Mouse (Mus musculus) layer of hippocampus, adult 2 months (tissue): Measurements from ENCODE around the gene Cfi. TPM values are rescaled to one million over a fixed set of nuclear protein-coding genes. Genes with fewer than 3 reads are reported as not detected.

Experiments used
- DNase-seq, 2 experiments: peaks; one replicate each; pipeline ENCODE4 v3.0.0; 2022; ENCODE audit warnings: low spot score in 2 of 2
- H3K27ac ChIP-seq: fragments of 200-600 bp; 2 replicates; pipeline ENCODE4 v1.8.1; 2022
- H3K4me3 ChIP-seq: fragments of 200-600 bp; 2 replicates; pipeline ENCODE4 v1.8.1; 2022; ENCODE audit warnings: mild to moderate bottlenecking
- CTCF ChIP-seq: fragments of 200-600 bp; conservative IDR thresholded peaks from 2 replicates; pipeline ENCODE4 v1.8.1; 2022; ENCODE audit warnings: antibody characterized with exemption, mild to moderate bottlenecking, moderate library complexity
- total RNA-seq, 2 experiments: library from RNA; stranded (reverse); gene quantifications; 2 replicates each; pipeline ENCODE4 v1.2.3; 2021

Cfi gene
- total RNA-seq, 2 experiments from 2014 or later, result not detected

DNA sequence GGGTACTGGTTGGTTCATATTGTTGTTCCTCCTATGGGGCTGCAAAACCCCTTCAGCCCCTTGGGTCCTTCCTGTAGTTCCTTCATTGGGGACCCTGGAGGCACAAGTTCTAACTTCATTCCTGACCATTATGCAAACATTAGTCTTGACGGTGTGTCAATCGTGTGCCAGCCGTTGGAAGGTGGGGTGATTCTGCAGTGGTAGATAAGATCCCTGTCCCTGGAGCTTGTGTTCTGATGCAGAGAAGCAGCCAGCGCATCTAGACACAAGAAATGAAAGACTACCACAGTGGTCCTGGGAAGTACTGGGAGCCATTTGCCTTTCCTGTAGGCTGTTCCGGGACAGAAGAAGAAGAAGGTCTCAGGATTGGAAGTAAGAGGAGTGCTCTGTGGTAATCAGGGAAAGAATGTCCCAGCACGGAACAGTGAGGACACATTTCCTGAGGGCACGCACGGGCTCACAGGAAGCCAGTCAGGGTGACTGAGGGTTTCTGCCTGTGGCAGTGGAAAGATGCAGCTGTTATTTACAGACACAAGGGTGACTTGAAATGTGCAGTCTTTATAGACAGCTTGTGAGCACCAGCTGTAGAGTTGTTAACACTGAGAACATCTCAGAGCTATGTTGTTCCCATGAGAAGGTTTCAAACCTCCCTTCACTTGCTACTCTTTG lies 45.4 kb downstream of the Cfi start:
- Histone ChIP-seq H3K4me3 (no peak overlapping the region), H3K27ac (no peak overlapping the region)
- no peak for DNase-seq
- no peak for TF ChIP-seq CTCF

DNA sequence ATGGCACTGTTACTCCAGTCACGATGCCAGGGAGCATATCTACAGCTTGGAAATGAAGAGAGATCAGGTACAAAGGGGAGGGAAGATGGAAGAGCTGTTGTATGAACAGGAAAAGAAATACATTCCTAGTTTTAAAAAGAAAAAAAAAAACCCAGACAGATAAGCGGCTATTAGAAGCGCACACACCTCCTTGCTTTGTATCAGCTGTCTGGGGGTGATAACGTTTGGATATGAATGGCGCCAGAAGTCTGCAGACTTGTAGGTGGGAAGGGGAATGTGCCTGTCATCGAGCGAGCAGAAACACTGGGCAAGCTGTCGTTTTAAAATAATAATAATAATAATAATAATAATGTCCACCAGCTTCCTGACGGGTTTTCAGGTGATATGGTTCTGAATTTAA lies 49.9 kb downstream of the Cfi start:
- DNase-seq, result no peak
- Histone ChIP-seq H3K27ac (no peak overlapping the region), H3K4me3 (no peak overlapping the region)
- TF ChIP-seq CTCF, result no peak

DNA sequence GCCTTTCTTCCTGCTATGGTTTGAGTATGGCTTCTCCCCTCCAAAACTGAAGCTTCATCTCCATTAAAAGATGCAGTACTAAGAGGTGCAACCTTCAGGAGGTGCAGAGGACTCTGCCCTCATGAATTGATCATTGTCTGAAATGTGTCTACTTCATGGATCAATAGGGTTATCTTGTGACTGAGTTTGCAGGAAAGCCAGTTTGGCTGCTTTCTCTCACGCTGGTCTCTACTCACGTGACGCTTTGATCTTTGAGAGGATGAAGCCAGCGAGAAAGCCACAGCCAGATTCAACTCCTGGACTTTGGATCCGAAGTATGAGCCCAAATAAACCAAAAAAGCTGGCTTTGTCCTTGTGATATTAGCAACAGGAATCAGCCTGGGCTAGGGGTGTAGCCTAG lies 50.7 kb downstream of the Cfi start:
- DNase-seq, result no peak
- Histone ChIP-seq H3K4me3 (no peak overlapping the region), H3K27ac (no peak overlapping the region)
- TF ChIP-seq CTCF, result no peak

GRCm38 (mm10) chr3:129887779-129888517 lies 52.3 kb downstream of the Cfi start:
- TF ChIP-seq CTCF, result no peak
- H3K4me3 ChIP-seq, result no peak overlapping the region
- no peak overlapping the region for H3K27ac ChIP-seq
- no peak for DNase-seq

GRCm38 (mm10) chr3:129892003-129892402 lies 56.3 kb downstream of the Cfi start:
- TF ChIP-seq CTCF, result no peak
- Histone ChIP-seq H3K4me3 (no peak overlapping the region), H3K27ac (no peak overlapping the region)
- DNase-seq, result no peak

GRCm38 (mm10) chr3:129893143-129893542 lies 57.5 kb downstream of the Cfi start:
- no peak overlapping the region for H3K27ac ChIP-seq
- DNase-seq, result no peak
- TF ChIP-seq CTCF, result no peak
- H3K4me3 ChIP-seq, result no peak overlapping the region

GRCm38 (mm10) chr3:129896591-129896990 lies 60.9 kb downstream of the Cfi start:
- no peak for TF ChIP-seq CTCF
- DNase-seq, result no peak
- Histone ChIP-seq H3K27ac (no peak overlapping the region), H3K4me3 (no peak overlapping the region)

DNA sequence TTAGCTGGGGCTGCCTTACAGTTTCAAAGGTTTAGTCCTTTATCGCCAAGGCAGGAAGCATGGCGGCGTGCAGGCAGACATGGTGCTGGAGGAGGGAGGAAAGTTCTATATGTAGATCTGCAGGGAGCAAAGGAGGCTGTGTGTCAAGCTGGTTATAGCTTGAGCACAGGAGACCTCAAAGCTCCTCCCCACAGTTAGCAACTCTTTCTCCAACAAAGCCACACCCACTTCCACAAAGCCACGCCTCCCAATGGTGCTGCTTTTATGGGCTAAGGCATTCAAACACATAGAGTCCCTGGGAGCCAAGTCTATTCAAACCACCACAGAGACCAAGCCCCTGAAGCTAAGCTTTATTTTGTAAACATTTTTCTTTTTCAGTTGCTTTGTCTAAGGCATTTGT lies 63.2 kb downstream of the Cfi start:
- no peak for TF ChIP-seq CTCF
- no peak overlapping the region for H3K4me3 ChIP-seq
- no peak for DNase-seq
- H3K27ac ChIP-seq, result no peak overlapping the region

DNA sequence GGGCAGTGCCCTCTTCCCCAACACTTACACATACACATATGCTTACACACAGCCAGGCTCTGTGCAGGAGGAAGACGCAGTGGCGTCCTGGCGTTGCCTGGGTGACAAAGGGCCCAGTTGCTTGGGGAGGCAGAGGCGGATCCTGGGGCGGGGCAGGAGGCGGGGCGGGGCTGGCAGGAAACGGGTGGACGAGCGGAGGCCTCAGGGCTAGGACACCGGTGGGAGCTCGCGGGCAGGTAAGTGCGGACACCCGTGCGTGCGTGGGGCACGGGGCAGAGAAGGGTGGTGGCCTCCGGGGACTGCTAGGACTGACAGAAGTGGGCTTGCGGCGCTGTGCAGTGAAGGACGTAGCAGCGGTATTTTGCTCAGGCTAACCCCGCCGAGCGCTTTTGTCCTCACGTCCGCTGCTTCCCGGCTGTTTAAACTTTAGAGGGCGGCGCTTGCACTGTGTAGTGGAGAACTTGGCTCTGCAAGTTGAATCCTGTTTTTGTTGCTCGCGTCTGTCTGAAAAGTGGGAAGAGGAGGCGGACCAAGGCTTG lies 65.7 kb downstream of the Cfi start, which contains the start of gene Casp6:
Casp6 (plus strand) TSS at position 155 of the 539 bp plus-strand sequence.
- DNase-seq, result peak; percentile 49 to 66
- no peak for TF ChIP-seq CTCF
- Histone ChIP-seq H3K27ac (peak within 1 kb of the TSS; percentile 56), H3K4me3 (peak within 1 kb of the TSS; percentile 71)

DNA sequence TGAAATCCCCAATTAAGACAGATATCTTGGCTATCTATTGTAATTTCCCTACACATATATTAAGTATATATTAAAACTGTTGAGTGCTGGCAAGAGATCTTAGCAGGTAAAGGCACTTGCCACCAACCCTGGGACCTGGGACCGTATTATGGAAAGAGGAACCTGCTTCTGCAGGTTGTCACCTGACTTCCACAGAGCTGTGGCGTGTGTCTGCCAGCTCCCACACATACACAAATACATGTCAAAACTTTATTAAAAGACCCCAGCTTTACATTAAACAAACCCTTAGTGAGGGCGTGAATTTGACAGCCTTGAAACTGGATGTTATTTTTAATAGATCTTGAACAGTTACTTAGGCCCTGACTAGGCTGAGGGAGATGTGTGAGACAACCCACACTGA lies 67.7 kb downstream of the Cfi start:
- Histone ChIP-seq H3K4me3 (no peak overlapping the region), H3K27ac (no peak overlapping the region)
- DNase-seq, result no peak
- TF ChIP-seq CTCF, result no peak

DNA sequence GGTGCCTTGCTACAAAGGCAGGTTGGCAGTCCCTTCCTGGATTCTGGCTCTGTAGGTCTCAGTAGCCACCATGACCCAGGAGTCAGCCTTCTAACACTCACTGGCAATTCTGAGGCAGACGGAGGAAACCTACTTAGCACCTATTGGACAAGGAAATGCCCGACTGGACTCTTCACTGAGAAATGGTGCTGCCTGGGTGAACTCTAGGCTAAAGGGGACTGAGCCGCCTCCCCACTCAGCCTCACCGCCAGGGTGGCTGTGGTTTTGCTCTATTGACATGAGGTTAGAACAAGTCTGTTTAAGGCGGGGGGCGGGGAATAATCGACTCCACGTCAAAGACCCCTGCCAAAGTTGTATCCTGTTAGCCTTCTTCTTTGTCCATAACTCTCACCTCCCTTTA lies 68.2 kb downstream of the Cfi start:
- Histone ChIP-seq H3K4me3 (no peak overlapping the region), H3K27ac (no peak overlapping the region)
- no peak for DNase-seq
- no peak for TF ChIP-seq CTCF

DNA sequence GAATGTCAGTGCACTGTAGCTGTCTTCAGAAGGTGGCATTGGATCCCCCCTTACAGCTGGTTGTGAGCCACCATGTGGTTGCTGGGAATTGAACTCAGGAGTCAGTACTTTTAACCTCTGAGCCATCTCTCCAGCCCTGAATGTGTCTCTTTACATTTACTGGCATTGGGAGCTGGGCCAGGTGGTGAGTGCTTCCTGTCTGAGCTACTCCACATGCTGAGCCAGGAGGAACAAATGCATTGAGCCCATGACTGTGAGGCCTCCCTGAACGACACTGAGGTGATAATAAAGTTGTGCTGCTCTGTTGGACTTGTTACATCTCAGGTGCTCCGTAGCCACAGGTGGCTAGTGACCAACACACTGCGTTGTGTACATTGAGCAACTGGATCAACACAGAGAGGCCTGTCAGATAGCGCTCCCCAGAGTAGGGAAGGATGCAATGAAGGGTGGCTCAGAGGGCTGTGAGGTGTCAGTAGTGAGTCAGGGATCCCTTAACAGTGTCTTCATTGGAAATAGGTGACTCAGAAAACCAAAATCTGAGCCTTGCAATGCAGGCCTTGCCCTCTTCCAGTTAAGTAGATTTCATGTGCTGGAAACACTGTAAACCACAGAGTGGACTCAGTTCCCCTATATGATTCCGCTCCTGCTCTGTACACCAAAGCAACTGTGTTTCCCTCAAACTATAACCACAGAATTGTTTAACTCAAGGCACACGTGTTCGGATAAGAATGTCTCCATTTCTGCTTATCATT lies 68.9 kb downstream of the Cfi start:
- TF ChIP-seq CTCF, result no peak
- DNase-seq, result no peak
- H3K4me3 ChIP-seq, result no peak overlapping the region

GRCm38 (mm10) chr3:129912025-129912424 lies 76.3 kb downstream of the Cfi start:
- TF ChIP-seq CTCF, result no peak
- DNase-seq, result no peak
- no peak overlapping the region for H3K4me3 ChIP-seq
- H3K27ac ChIP-seq, result no peak overlapping the region

More for the DNA sequence above, 68.9 kb downstream of the Cfi start:
- no peak overlapping the region for H3K27ac ChIP-seq

DNA sequence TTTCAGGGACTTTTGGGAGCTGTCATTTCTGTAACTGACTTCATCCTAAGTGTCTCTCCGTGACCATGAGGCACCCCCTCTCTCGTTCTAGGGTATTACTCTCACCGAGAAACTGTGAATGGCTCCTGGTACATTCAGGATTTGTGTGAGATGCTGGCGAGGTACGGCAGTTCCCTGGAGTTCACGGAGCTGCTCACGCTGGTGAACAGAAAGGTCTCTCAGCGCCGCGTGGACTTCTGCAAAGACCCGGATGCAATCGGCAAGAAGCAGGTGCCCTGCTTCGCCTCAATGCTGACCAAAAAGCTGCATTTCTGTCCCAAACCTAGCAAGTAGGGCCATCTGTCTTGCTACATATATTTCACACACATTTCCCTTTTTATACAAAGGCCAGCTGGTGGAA lies 77.6 kb downstream of the Cfi start:
- no peak for TF ChIP-seq CTCF
- DNase-seq, result no peak
- Histone ChIP-seq H3K27ac (no peak overlapping the region), H3K4me3 (no peak overlapping the region)
